Mouse (Mus musculus): Measurements from ENCODE around the gene Rbm4. TPM values are rescaled to one million over a fixed set of nuclear protein-coding genes. Genes with fewer than 3 reads are reported as not detected.

The Rbm4 gene
- polyA plus RNA-seq, 1 experiment from 2014 or later, result 30.7 TPM

Other genes with a start within 250 kb of the Rbm4 start
- gene Lrfn4, start 178.2 kb downstream of the Rbm4 start, polyA plus RNA-seq (2016; fragmentation: Nextera tagmentation; extraction: Ambion mirVana), result 2.6 and 2.7 TPM in 2 replicates
- gene Rce1, start 168.3 kb downstream of the Rbm4 start, polyA plus RNA-seq (2016; fragmentation: Nextera tagmentation; extraction: Ambion mirVana), result 35.9 and 39.3 TPM in 2 replicates
- gene Gm960, start 95.2 kb downstream of the Rbm4 start, polyA plus RNA-seq (2016; fragmentation: Nextera tagmentation; extraction: Ambion mirVana), result 0.43 and 1.1 TPM in 2 replicates
- 0.14 and 0.30 TPM in 2 replicates for gene Sptbn2, start 82.7 kb downstream of the Rbm4 start, polyA plus RNA-seq (2016; fragmentation: Nextera tagmentation; extraction: Ambion mirVana)
- 22.7 and 24.0 TPM in 2 replicates for gene Rbm4b, start 37.4 kb downstream of the Rbm4 start, polyA plus RNA-seq (2016; fragmentation: Nextera tagmentation; extraction: Ambion mirVana)
- 18.1 and 18.9 TPM in 2 replicates for gene Gm21992, start 17.7 kb upstream of the Rbm4 start, polyA plus RNA-seq (2016; fragmentation: Nextera tagmentation; extraction: Ambion mirVana)
- gene Rbm14, start 17.7 kb upstream of the Rbm4 start, polyA plus RNA-seq (2016; fragmentation: Nextera tagmentation; extraction: Ambion mirVana), result 62.0 and 63.5 TPM in 2 replicates
- gene Ccs, start 45.4 kb upstream of the Rbm4 start, polyA plus RNA-seq (2016; fragmentation: Nextera tagmentation; extraction: Ambion mirVana), result 40.3 and 43.6 TPM in 2 replicates
- gene Ccdc87, start 45.5 kb upstream of the Rbm4 start, polyA plus RNA-seq (2016; fragmentation: Nextera tagmentation; extraction: Ambion mirVana), result not detected in 2 replicates
- 13.1 and 17.8 TPM in 2 replicates for gene Ctsf, start 61.2 kb upstream of the Rbm4 start, polyA plus RNA-seq (2016; fragmentation: Nextera tagmentation; extraction: Ambion mirVana)
- gene Actn3, start 84.0 kb upstream of the Rbm4 start, polyA plus RNA-seq (2016; fragmentation: Nextera tagmentation; extraction: Ambion mirVana), result 0.79 and 0.82 TPM in 2 replicates
- 13.9 and 15.9 TPM in 2 replicates for gene Zdhhc24, start 84.8 kb upstream of the Rbm4 start, polyA plus RNA-seq (2016; fragmentation: Nextera tagmentation; extraction: Ambion mirVana)
- 1.6 and 1.8 TPM in 2 replicates for gene Bbs1, start 112.7 kb upstream of the Rbm4 start, polyA plus RNA-seq (2016; fragmentation: Nextera tagmentation; extraction: Ambion mirVana)
- gene Dpp3, start 134.4 kb upstream of the Rbm4 start, polyA plus RNA-seq (2016; fragmentation: Nextera tagmentation; extraction: Ambion mirVana), result 76.7 and 83.3 TPM in 2 replicates
- 0.20 and 0.44 TPM in 2 replicates for gene Peli3, start 149.2 kb upstream of the Rbm4 start, polyA plus RNA-seq (2016; fragmentation: Nextera tagmentation; extraction: Ambion mirVana)
- 82.4 and 84.7 TPM in 2 replicates for gene Mrpl11, start 168.2 kb upstream of the Rbm4 start, polyA plus RNA-seq (2016; fragmentation: Nextera tagmentation; extraction: Ambion mirVana)
- gene Npas4, start 196.4 kb upstream of the Rbm4 start, polyA plus RNA-seq (2016; fragmentation: Nextera tagmentation; extraction: Ambion mirVana), result not detected in 2 replicates
- 3.3 and 3.8 TPM in 2 replicates for gene Slc29a2, start 230.0 kb upstream of the Rbm4 start, polyA plus RNA-seq (2016; fragmentation: Nextera tagmentation; extraction: Ambion mirVana)
- 10.9 and 13.2 TPM in 2 replicates for gene B4gat1, start 244.9 kb upstream of the Rbm4 start, polyA plus RNA-seq (2016; fragmentation: Nextera tagmentation; extraction: Ambion mirVana)
- gene AC124502.3, start 245.0 kb upstream of the Rbm4 start, polyA plus RNA-seq (2016; fragmentation: Nextera tagmentation; extraction: Ambion mirVana), result 0.20 and 0.23 TPM in 2 replicates
- gene Brms1, start 247.5 kb upstream of the Rbm4 start, polyA plus RNA-seq (2016; fragmentation: Nextera tagmentation; extraction: Ambion mirVana), result 40.4 TPM in 2 replicates

All from liver, embryonic 12.5 days (tissue).